ENCODE assay signal across 12 mouse cellular contexts in genomic region chr19:6841292-6841597, GRCm38 (mm10). TPM values are rescaled to one million over a fixed set of nuclear protein-coding genes. Genes with fewer than 3 reads are reported as not detected.
DNase-seq lines count a peak whose midpoint lies in the region; ATAC-seq and TF ChIP-seq lines count a peak whose summit lies in the region.
"Had no signal": no experiment of that assay in that cellular context is flagged by ENCODE, and none has a peak within 500 bp of the region (broad histone marks: within the 10 kb centered on the region; RNA-seq: fewer than 3 reads in every experiment).

No protein-coding gene starts in this region.

- peaks cover 20% of the 10 kb centered on the region for H3K4me1 ChIP-seq in limb, embryonic 12.5 days (replicated peaks)
- peaks cover 25% of the 10 kb centered on the region for H3K4me1 ChIP-seq in limb, embryonic 10.5 days

- H3K4me3 ChIP-seq in gastrocnemius, adult 2 months, result peak overlapping the region; percentile 91
- H3K4me3 ChIP-seq in limb, embryonic 12.5 days (replicated peaks), result peak overlapping the region; percentile 70; the same call in 1 of the 2 replicates
- H3K4me3 ChIP-seq in limb, embryonic 10.5 days, result no peak overlapping the region

- no peak for DNase-seq in gastrocnemius, adult 2 months
- DNase-seq in gastrocnemius, adult 18-20 months (ENCODE audit: low spot score), result no peak
- no peak for DNase-seq in limb, embryonic 10.5 days (ENCODE audit: low spot score)
- DNase-seq in NIH3T3 (ENCODE audit: low read depth), result peak; percentile 47
- no peak for DNase-seq in thymus, postnatal 14 days
- DNase-seq in left cerebral cortex, adult 9 months (ENCODE audit: low spot score in 2 of 2), result no peak
- DNase-seq: adrenal gland, postnatal 25 days; kidney, adult 2 months; thymus, postnatal 36 days had no signal

- no peaks in the 10 kb centered on the region for H3K9me3 ChIP-seq in limb, embryonic 12.5 days
- no peaks in the 10 kb centered on the region for H3K9me3 ChIP-seq in limb, embryonic 10.5 days (replicated peaks)

- intact Hi-C loops in gastrocnemius, adult 2 months (cut with DNase I), result no loop called here

- ATAC-seq in limb, embryonic 12.5 days (ENCODE audit: insufficient number of reproducible peaks, insufficient read depth, low FRiP score, low TSS enrichment, low read depth), result no peak
- 0 out of 2 replicates have a peak, but pooled peaks have one; percentile 8 for ATAC-seq in megakaryocyte progenitor cell, adult 5-6 weeks (replicated peaks; ENCODE audit: poor library complexity)

- H3K4me2 ChIP-seq in limb, embryonic 12.5 days, result peak overlapping the region; percentile 98

- H3K36me3 ChIP-seq in limb, embryonic 12.5 days, result no peaks in the 10 kb centered on the region
- H3K36me3 ChIP-seq in limb, embryonic 10.5 days, result 0 out of 2 replicates have a peak, but pooled peaks cover 2% of the 10 kb centered on the region

- no peak overlapping the region for H3K9ac ChIP-seq in limb, embryonic 12.5 days (replicated peaks)

- no peak for TF ChIP-seq CTCF in gastrocnemius, adult 2 months (IDR thresholded peaks at IDR 0.05)

- peak overlapping the region; percentile 83; the same call in 1 of the 2 replicates for H3K27ac ChIP-seq in gastrocnemius, adult 2 months
- H3K27ac ChIP-seq in limb, embryonic 12.5 days, result no peak overlapping the region
- H3K27ac ChIP-seq in limb, embryonic 10.5 days, result no peak overlapping the region

- peaks cover 97% of the 10 kb centered on the region for H3K27me3 ChIP-seq in limb, embryonic 12.5 days
- H3K27me3 ChIP-seq in limb, embryonic 10.5 days (ENCODE audit: low read depth, poor library complexity, severe bottlenecking), result peaks cover 100% of the 10 kb centered on the region
- H3K27me3 ChIP-seq: CH12.LX had no signal

- WGBS in limb, embryonic 12.5 days, result 7% methylated on average over 3 of the region's 3 CpGs
- WGBS in limb, embryonic 10.5 days, result 22% methylated on average over 3 of the region's 3 CpGs

RNA-seq across cellular contexts. Expression of gene Rps6ka4, which starts 0.8 kb away (rescaled TPM):
- total RNA-seq in gastrocnemius, adult 2 months (2021), result 1 to 10 TPM; 9.3 to 9.4 TPM
- total RNA-seq in gastrocnemius, adult 18-20 months (2021), result 10 to 100 TPM in 1 of 2 experiments, 1 to 10 TPM in 1; 9.1 to 10.6 TPM
- 11.3 and 13.4 TPM in 2 replicates for polyA plus RNA-seq in limb, embryonic 12.5 days (2016; fragmentation: Nextera tagmentation; extraction: Ambion mirVana)
- 2.8 and 4.8 TPM in 2 replicates for polyA plus RNA-seq in limb, embryonic 10.5 days (2016; fragmentation: Nextera tagmentation; extraction: Ambion mirVana)
- total RNA-seq in megakaryocyte progenitor cell, adult 5-6 weeks (2015), result 1.0 and 4.1 TPM in 2 replicates
- 3.8 and 4.3 TPM in 2 replicates for total RNA-seq in megakaryocyte progenitor cell, adult 5-6 weeks (2017)

RNA-seq across cellular contexts. Expression of gene Ccdc88b, which starts 16.8 kb away (rescaled TPM):
- under 1 TPM; 0.46 to 0.59 TPM for total RNA-seq in gastrocnemius, adult 2 months (2021)
- under 1 TPM; 0.46 to 0.74 TPM for total RNA-seq in gastrocnemius, adult 18-20 months (2021)
- polyA plus RNA-seq in limb, embryonic 12.5 days (2016; fragmentation: Nextera tagmentation; extraction: Ambion mirVana), result 0.33 and 0.51 TPM in 2 replicates
- polyA plus RNA-seq in limb, embryonic 10.5 days (2016; fragmentation: Nextera tagmentation; extraction: Ambion mirVana), result 0.15 and 0.61 TPM in 2 replicates
- 6.9 and 7.6 TPM in 2 replicates for total RNA-seq in megakaryocyte progenitor cell, adult 5-6 weeks (2015)
- total RNA-seq in megakaryocyte progenitor cell, adult 5-6 weeks (2017), result 48.6 and 53.0 TPM in 2 replicates

Comparison
In these comparisons a context has a peak if more than half of its experiments do, and no peak if none do; other contexts are left out.
1. RNA of gene Ccdc88b, which starts 16.8 kb away (total RNA-seq): 6.9 to 53.0 TPM in megakaryocyte progenitor cell, adult 5-6 weeks; 0.46 to 0.74 TPM in gastrocnemius, adult 18-20 months and 0.46 to 0.59 TPM in gastrocnemius, adult 2 months; every median in the first group is over 4 times any median in the second.